Mouse (Mus musculus): ENCODE results near the gene Greb1.

Greb1 gene

DNA sequence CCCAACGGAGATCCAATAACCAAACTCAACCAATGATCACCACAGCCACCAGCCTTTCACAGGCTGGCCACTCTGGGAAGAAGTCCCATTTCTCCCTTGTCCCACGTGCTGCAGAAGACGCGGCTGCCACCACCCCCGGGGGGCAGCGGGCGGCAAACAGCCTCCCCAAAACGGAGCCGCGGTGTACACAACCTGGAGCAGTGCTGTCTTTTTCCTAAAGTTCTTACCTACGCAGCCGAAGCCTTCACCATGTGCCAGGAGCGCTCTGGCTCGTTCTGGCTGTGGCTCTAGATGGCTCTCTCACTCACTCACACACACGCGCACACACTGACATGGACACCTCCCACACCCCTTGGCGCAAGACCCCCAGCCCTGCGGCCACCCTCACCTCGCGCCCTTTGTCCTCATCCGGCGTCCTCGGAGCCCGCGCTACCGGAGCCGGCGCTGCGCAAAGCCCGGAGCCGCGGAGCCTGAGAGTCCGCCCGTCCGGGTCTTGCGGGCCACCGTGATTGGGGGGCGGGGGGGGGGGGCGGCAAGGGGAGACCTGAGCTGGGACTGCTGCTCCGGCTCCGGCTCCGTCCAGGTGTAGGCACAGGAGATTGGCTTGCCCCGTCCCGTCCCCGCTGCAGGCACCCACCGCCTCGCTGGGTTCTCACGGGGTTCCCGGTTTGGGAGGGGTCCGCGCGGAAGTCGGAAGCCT is at the start of gene Greb1:
Gene Greb1, minus strand, starts transcription at position 628 of the 700 bp plus-strand sequence.
- no peak for DNase-seq (ENCODE audit: low read depth)

DNA sequence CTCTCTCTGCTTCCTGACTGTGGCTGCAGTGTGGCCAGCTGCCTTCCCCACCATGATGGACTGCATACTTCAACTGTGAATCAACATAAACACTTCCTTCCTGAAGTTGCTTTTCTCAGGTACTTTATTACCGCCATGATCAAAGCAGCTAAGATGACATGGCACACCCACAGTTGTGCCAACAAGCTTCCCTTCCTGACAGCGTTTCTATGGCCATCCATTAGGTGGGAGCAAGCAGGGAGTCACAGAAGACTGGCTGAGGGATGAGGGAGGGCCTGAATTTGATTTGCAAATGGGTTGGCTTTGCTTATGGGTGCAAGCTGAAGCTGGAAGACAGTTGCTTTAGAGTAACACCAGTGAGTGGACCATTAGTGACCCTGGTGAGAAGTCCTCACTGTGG is 49.1 kb upstream of the Greb1 start:
- DNase-seq (ENCODE audit: low read depth) = no peak

DNA sequence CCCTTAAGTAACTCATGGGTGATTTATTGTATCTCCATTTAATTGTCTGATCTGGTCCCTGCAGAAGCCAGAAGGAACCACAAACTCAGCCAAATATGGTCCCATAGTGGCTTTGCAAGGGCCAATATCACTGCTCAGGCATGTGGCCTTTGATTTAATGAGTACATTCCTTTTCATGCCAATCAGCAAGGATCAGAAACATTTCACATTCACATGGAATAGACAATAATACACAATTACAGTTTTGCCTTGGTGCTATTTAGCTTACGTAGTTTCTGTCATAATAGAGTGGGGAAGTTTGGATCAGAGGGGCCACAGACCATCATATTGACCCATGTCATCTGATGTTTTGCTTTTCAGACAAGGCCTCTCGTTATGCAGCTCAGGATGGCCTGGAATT is 47.8 kb upstream of the Greb1 start:
- no peak for DNase-seq (ENCODE audit: low read depth)

DNA sequence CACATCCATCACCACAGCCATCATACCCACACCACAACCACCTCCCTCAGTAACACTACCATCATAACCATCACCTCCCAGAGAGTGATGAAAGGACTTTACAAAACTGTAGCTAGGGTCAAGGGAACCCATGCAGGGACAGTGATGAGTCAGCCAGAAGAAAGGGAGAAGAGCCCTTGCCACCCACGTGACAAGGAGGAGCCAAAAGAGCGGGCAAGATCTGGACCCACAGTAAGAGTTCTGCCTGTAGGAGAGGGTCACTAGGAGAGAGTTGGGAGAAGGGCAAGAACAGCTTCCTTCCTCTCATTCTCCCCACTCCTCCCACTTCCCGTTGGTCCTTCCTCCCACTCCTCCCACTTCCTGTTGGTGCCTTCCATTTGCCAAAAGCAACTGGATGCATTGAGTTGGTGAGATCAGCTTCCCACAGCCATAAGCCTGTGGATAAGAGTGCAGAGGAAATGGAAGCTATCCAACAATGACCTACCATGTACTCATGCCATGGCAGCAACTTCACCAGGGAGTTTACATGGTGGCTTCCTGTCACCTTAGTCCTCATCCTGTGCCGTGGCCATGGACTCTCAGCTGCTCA is 46.6 kb upstream of the Greb1 start:
- no peak for DNase-seq (ENCODE audit: low read depth)

DNA sequence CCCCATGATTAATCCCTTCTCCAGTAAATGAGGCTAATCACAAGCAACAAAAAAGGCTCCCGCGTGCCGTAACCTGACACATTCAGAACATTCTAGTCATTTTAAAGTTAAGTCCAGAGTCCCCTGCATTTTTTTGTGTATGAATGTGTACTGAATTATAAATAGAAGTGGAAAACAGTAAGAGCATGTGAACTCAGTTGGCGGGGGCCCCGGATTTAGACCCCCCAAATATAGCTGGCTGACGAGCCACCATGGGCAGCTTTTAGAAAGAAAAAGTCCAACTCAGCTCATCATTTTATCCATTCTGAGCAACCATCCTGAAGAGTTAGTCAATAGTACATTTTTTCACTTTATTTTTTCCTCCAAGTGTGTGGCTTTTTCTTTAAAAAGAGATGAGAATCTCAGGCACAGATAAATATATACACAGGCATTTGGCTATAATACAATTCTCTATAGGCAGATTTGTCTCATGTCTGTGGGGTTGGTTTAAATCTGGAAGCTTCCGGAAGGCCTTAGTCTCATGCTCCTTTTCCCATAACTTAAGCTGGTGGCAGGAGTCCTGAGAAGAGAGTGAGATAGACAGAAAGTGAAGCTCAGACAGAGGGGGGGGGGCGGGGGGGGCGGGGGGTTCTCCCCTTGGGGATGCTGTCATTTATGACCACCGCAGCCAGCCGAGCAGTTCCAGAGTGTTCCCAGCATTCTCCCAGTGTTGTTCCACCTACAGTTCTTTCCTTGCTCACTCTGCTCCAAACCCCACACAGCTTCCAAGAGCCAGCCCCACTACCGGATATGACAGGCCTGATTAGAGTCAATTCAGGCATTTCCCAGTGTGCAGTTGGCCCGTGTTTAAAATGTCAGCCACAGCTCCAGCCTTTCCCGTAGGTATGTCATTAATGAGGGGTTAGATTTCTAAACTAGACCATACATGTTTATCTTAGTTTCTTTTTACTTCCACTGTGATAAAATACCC is 44.2 kb upstream of the Greb1 start:
- peak; percentile 93 for DNase-seq (ENCODE audit: low read depth)

DNA sequence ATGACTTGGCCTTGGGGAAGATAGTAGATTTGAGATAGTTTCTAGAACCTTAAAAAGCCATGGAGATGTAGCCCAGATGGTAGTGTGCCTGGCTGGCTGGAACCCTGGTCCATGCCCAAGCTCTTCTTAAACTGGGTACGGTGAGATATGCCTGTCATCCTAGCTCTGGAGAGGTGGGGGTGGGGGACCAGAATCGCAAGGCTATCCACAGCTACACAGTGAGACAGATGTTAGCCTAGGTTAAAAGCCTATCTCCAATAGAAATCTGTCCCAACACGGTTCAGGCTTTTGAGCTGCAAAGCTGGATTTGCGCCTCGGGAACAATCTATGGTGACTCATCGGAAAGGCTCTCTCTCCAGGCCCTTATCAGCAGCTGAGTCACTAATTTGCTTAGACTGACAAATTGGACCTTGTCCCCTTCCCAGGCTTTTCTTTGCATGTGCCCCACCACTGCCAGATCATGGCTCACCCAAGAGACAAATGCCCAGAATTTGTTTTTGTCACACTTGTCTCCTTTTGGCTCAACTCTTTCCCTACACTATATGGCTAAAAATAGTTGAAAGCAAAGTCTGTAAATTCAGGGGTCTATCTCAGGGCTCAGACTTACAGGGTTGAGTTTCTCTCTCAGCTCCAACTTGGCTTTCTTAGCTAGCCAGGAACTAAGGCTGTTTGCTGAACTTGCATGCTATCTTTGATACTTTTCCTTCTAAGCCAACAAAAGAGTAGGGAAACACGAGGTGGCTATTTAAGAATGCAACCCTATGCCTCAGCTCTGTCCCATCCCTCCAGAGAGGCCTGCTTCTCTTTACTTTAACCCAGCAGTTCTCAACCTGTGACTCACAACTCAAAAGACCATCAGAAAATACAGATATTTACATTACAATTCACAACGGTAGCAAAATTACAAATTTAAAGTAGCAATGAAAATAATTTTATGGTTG is 40.4 kb upstream of the Greb1 start:
- DNase-seq (ENCODE audit: low read depth) = no peak

DNA sequence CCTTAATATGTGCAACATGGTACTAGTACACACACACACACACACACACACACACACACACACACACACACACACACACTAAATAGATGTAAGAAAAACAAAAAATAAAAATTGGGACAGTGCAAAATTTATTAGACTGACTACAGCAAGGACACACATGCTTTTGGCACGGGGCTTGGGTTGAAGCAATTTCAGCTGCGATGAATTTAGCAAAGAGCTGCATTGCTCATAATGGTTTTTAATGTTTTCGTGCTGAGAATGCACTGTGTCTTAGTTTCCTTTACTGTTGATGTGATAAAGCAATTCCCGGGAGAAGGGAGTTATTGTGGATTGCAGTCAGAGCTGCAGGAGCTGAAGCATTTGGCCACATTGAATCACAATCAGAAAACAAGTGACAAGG is 37.1 kb upstream of the Greb1 start:
- DNase-seq (ENCODE audit: low read depth) = no peak

DNA sequence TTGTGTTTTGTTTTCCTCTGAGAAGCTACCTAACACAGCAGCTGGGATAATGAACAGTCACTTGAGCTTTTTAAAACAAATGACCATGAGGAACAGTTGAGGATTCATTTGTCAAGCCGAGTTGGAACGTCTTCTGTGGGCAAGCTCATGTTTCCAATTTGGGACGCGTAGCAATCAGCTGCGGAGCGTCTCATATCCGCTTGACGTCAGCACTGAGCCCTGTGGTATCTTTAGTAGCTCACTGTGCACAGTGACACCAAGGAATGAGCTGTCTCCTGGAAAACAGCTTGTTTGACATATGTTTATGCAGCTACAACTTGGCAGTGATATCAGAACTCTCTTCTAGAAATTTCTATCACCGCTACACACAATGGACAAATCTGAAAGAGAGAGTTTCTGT is 35.5 kb upstream of the Greb1 start:
- no peak for DNase-seq (ENCODE audit: low read depth)

DNA sequence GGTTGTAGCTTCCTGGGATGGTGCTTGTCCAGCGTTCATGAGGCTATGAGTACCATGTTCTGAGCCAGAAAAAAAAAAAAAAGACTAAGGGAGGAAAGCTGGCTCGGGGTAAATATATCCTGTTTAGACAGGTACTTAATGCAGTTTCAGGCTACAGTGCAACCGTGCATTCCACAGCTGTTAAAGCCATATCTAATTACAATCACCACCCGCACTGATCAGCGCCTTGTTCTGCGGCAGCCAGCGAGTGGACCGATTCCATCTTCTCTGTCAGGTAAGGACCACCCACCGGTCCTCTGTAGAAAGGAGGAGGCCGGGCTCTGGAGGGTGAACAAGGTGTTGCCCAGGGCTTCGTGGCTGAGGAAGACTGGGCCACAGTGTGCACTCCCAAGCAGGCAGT is 34.0 kb upstream of the Greb1 start:
- DNase-seq (ENCODE audit: low read depth) = no peak

DNA sequence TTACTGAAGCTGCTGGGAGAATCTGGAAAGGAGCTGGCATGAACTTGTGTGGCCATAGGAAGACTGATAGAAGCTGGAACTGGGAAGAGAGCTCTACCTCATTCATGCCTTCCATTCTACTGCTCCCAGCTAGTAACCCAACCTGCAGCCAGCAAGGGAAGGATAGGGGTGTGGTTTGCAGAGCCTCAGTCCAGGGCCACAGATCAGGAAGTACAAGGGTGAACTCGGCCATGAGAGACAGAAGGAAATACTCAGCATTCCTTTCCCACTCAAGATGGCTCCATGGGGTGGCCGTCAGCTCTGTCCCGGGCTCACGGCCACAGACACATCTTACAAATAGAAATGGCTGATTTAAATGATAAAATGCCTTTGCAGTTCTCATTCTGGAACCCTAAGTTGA is 30.4 kb upstream of the Greb1 start:
- no peak for DNase-seq (ENCODE audit: low read depth)

DNA sequence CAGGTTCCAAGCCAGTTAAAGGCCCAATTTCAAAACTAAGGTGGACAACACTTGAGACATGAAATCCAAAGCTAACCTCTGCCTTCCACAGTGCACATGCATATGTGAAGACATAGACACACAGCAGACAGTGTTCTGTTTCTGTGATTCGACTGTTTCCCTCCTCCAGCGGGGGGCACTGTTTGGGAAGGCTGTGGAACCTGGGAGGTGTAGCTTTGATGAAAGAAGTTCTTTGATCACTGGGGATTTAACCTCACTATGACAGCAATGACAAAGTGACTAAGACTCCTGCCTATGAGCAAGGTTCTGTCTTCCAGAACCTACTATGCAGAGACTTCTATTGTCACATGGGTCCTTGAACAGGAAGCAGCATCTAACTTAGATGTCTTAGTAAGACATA is 29.1 kb upstream of the Greb1 start:
- no peak for DNase-seq (ENCODE audit: low read depth)

DNA sequence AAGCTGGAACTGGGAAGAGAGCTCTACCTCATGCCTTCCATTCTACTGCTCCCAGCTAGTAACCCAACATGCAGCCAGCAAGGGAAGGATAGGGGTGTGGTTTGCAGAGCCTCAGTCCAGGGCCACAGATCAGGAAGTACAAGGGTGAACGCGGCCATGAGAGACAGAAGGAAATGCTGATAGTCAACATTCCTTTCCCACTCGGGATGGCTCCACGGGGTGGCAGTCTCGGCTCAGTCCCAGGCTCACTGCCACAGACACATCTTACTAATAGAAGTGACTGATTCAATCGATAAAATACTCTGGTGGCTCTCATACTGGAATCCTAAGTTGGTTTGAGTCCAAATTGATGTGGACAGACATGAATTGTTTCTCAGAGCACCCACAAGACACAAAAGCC is 27.8 kb upstream of the Greb1 start:
- DNase-seq (ENCODE audit: low read depth) = no peak

DNA sequence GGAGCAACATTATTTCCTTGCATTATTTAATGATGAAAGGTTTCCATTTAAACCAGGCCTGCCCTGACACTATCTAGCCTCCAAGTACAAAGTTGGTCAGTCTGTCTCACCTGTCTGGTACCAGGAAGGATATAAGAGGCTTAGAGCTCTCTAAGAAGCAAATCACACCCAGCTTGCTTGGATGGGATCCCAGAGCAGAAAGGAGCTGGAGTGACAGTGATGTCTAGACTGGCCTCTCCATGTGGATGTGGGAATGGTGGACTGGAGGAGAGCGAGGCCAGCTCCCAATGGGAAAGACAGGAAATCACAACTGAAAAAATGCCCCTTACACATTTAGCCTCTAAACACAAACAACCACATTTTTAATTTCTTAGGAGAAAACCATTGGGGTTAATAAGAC is 23.0 kb upstream of the Greb1 start:
- no peak for DNase-seq (ENCODE audit: low read depth)

DNA sequence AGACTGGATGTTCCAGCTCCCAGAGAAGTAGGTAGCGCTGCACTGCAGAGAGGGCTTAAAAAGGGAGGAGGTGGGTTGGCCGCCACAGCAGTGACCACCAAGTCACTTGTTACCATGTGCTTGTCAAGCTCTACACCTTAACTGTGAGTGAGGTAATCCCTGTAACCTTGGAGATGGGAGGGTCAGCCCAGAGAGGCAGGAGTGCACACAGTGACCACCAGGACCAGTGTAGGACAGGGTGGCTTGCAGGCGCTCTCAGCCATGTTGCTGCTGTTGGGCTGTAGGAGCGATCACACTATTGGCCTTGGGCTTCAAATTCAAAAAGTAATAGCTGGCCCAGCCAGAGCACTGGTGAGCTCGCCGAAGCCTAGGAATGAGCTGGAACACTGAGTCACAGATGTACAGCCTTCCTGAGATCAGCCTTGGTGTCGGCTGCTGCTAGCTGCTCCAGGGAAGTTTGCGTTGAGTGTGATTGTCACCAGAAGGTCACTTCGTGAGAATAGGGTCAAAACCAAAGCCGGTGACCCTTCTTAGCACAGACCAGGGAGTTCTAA is 21.6 kb upstream of the Greb1 start:
- DNase-seq (ENCODE audit: low read depth) = no peak

DNA sequence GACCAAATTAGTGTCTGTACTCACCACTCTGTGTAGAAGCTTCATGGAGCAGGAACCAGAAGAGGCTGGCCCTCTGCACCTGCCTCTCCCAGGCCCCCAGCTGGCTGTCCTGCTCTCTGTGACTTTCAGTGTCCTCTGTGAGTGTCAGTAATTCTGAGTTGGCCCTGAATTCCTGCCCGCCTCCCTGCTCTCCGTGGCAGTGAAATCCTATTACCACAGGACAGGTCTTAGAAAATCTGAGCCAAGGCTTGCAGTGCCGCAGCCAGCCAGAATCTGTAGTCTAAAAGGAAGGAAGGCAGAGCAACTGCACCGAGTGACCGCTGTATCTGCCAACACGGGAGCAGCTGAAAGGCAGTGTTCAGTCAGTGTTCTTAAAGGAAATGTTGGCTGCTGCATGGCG is 20.1 kb upstream of the Greb1 start:
- no peak for DNase-seq (ENCODE audit: low read depth)

DNA sequence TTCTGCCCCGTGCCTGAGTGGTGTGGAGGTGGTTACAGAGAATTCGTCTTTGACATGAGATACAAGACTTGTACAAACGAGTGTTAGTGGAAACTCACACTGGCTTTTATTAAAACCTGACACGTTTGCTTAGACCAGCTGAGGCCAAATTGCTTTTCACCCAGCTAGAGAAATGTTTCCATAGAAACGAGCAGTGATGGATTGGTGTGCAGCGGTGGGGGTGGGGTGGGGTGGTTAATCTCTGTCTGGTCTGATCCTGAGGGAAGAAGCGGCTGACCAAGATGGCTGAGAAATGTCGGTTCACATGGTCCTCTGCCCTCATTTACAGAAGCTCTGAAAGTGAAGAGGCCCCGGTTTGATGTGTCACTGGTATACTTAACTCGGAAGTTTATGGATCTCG is 17.8 kb upstream of the Greb1 start:
- no peak for DNase-seq (ENCODE audit: low read depth)

DNA sequence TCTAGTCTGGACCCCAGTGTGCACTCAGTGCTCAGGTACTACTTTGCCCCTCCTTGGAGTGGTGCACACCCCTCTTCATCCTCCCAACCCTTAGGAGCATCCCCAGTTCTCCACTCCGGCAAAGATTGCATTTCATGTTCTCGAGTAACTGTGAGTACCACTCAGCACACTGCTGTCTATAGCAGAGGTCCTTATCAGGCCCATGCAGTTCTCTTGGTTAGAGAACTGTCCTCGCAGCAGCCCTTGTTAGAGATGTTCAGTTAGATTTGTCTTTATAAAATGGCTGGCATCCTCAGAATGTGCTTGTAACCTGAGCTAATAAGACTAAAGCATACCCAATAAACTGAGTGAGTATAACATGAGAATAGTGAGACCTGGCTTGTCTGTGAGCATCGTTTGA is 16.5 kb upstream of the Greb1 start:
- no peak for DNase-seq (ENCODE audit: low read depth)

DNA sequence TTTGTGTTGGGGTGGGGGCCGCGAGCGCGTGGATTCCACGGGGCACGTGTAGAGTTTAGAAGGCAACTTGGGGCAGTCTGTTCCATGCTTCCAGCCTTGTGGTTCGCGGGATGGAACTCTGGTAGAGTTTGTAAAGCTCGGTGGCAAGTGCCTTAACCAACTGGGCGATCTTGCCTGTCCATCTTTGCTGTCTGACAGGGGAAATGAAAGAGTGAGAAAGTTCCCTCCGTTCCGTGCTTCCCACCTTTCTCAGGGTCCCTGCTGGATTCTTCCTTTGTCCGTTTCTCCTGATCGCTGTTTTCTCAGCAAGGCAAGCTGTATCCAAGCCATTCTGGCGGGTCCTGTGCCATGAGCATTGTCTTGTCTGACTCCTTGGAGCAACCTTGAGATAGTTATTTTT is 10.8 kb upstream of the Greb1 start:
- no peak for DNase-seq (ENCODE audit: low read depth)

DNA sequence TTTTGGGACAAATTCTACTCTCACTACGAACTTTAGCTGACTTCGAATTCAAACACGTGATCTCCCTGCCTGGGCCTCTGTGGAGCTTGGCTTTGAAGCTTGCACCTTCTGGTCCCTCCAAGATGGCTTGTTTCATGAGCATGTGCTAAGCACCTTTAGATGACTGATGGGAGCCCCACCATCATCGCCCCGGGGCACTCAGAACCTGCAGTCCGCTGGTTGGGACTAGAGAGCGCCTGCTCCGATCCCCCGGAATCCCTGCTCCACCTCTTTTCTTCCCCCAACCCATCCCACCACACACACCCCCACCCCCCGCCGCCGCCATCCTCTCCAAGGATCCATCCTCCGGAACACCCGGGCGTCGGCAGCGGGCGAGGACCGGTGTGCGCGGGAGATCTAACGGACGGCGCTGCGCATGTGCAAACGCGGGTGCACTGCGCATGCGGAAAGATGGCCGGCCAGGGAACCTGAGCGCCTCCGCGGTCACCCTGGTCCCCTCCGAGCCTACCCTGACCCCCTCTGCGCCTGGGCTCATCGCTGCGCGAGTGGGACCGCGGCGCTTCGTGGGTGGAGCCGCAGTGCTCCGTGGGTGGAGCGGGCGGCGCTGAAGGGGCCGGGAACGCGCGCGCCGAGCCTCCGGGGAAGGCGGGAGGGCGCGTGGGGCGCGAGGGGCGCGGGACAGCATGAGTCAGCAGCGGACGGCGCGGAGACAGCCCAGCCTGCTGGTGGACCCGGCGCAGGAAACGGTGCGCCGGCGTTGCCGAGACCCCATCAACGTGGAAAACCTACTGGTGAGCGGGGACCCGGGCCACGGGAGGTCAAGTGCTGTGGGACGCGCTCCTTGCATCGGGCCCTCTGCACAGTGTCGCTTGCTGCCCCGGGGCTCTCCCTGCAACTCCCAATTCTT is 10.1 kb upstream of the Greb1 start, which contains the start of gene E2f6:
Gene E2f6, plus strand, starts transcription at position 439 of the 907 bp plus-strand sequence.
- DNase-seq (ENCODE audit: low read depth) = no peak

DNA sequence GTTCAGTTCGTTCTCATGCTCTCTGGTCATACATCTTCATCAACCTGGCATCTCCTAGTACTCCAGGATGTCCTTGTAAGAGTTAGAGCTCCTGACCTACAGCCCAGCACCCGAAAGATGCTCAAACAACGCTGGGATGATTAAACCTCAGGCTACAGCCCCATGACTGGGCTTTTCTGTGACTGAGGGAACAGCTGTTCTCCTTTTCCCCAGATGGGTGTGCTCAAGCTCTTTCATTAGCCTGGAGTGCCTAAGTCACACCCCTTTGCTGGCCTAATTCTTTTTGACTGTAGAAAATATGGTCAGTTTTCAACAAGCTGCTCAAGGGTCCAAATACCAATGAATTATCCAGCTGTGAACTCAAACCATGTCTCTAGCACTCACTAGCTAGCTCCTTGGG is 7.4 kb upstream of the Greb1 start:
- DNase-seq (ENCODE audit: low read depth) = peak; percentile 59
